Mouse (Mus musculus) frontal cortex, postnatal 36 days (tissue): ENCODE data around the gene Trio.

ENCODE experiments used
- DNase-seq, 2 experiments: peaks; one replicate each; pipeline ENCODE4 v3.0.0; 2022; ENCODE audit warnings: low spot score in 2 of 2

The Trio gene

GRCm38 (mm10) chr15:28025447-28026166 lies at the start of gene Trio:
TSS of gene Trio (minus strand) at chr15:28025848.
- DNase-seq = peak; percentile 96 to 97

- DNase-seq = no peak
These were observed 48.8 kb upstream of the Trio start for GRCm38 (mm10) chr15:28074416-28074970.

GRCm38 (mm10) chr15:28071601-28072000 lies 46.0 kb upstream of the Trio start:
- no peak for DNase-seq

- DNase-seq = no peak
These were observed 45.2 kb upstream of the Trio start for GRCm38 (mm10) chr15:28070771-28071419.

- no peak for DNase-seq
These were observed 44.6 kb upstream of the Trio start for GRCm38 (mm10) chr15:28070221-28070620.

GRCm38 (mm10) chr15:28067373-28067772 lies 41.7 kb upstream of the Trio start:
- DNase-seq = no peak

GRCm38 (mm10) chr15:28066468-28066867 lies 40.8 kb upstream of the Trio start:
- DNase-seq = no peak

- no peak for DNase-seq
These were observed 39.9 kb upstream of the Trio start for GRCm38 (mm10) chr15:28065572-28065971.

GRCm38 (mm10) chr15:28064733-28065088 lies 39.1 kb upstream of the Trio start:
- no peak for DNase-seq

- no peak for DNase-seq
These were observed 38.6 kb upstream of the Trio start for GRCm38 (mm10) chr15:28064081-28064732.

GRCm38 (mm10) chr15:28063466-28063865 lies 37.8 kb upstream of the Trio start:
- DNase-seq = no peak

GRCm38 (mm10) chr15:28062016-28062415 lies 36.4 kb upstream of the Trio start:
- DNase-seq = no peak

GRCm38 (mm10) chr15:28060977-28061376 lies 35.3 kb upstream of the Trio start:
- DNase-seq = no peak

GRCm38 (mm10) chr15:28060423-28060822 lies 34.8 kb upstream of the Trio start:
- no peak for DNase-seq

- no peak for DNase-seq
These were observed 31.9 kb upstream of the Trio start for GRCm38 (mm10) chr15:28057545-28057944.

- no peak for DNase-seq
These were observed 29.1 kb upstream of the Trio start for GRCm38 (mm10) chr15:28054731-28055130.

GRCm38 (mm10) chr15:28054111-28054510 lies 28.5 kb upstream of the Trio start:
- DNase-seq = no peak

- DNase-seq = no peak
These were observed 27.6 kb upstream of the Trio start for GRCm38 (mm10) chr15:28053226-28053625.

- DNase-seq = no peak
These were observed 26.2 kb upstream of the Trio start for GRCm38 (mm10) chr15:28051811-28052210.

GRCm38 (mm10) chr15:28051104-28051625 lies 25.5 kb upstream of the Trio start:
- DNase-seq = peak in 1 of 2 experiments; percentile 34

- DNase-seq = no peak
These were observed 22.1 kb upstream of the Trio start for GRCm38 (mm10) chr15:28047711-28048110.

GRCm38 (mm10) chr15:28041158-28041865 lies 15.7 kb upstream of the Trio start:
- DNase-seq = no peak
